Mouse (Mus musculus): ENCODE data around the gene Cers6.

- TF ChIP-seq POLR2A (IDR thresholded peaks at IDR 0.05; ENCODE audit: extremely low read depth, insufficient read depth, low read length) (no peak), CTCF (IDR thresholded peaks at IDR 0.05; ENCODE audit: low read depth, low read length) (no peak)
These were observed 38.9 kb upstream of the Cers6 start for GRCm38 (mm10) chr2:68822152-68822887.

Data from liver, adult 2 months (tissue).